Mouse (Mus musculus) megakaryocyte, embryonic 14.5 days (primary cell): ENCODE measurements around the gene Aftph.

Source experiments
- FLI1 ChIP-seq: IDR thresholded peaks from 2 replicates; pipeline ENCODE4 v1.6.1; 2012; ENCODE audit warnings: low read length, inconsistent platforms, mixed read lengths
- GATA1 ChIP-seq: IDR thresholded peaks from 3 replicates; pipeline ENCODE4 v1.6.1; 2012; ENCODE audit warnings: mixed read lengths, low read length, inconsistent platforms, borderline replicate concordance

DNA sequence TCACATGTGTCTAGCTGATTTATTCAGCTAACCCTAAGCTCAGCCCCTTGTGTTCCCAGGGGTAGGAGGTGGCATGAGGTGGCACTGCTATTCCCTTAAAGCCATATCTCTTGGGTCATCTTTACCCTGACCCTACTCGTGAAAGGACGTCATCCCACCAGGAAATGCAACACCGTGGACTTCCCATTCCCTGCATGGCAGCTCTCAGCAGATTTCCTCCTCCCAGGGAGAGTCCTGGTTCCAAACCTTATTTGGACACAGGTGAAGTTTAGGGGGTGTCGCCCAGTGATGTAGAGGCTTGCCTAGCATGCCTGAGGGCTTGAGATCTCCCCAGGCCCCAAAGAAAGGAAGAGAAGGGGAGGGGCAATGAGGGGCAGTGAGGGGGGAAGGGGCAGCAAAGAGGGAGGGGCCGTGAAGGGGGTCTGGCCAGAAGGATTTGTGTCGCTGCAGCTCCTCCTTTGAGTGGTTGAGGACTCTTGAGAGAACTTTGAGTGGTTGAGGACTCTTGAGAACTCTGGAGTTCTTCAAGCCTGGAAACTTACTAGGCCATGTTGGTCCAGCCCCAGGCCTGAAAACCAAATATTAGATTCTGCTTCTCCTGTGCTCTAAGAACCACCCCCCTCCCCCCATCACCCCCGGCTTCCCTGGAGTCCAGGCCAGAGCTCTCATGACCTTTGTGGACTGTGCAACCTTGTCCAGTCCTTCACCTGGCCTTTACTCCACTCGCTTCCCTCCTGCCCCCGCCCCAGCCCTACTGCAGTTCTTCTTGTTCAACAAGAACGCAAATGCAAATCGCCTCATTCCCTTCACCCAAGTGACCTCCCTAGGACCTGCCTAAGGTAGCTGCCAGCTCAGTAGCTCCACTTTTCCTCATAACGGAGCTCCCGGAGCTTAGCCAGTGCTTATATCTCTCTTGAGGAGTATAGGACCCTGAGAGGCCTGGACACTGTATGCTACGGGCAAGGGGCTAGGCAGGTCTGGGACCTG lies 81.0 kb downstream of the Aftph start:
- TF ChIP-seq GATA1 (no peak), FLI1 (no peak)
